Mouse (Mus musculus) midbrain, embryonic 12.5 days (tissue): ENCODE measurements around the gene Shmt2. TPM values are rescaled to one million over a fixed set of nuclear protein-coding genes. Genes with fewer than 3 reads are reported as not detected.

Experiments
- ATAC-seq: fragments of 200-750 bp; cut with Nextera tagmentation; 2 replicates; pipeline ENCODE4 v1.8.0; 2017; ENCODE audit warnings: low read depth, moderate TSS enrichment, moderate library complexity; ENCODE audit not compliant: low FRiP score
- H3K27ac ChIP-seq: fragments of 300-500 bp; sonication (generic); replicated peaks from 2 replicates; pipeline ENCODE4 v1.5.1; 2016; ENCODE audit warnings: mild to moderate bottlenecking
- H3K27me3 ChIP-seq: fragments of 300-500 bp; sonication (generic); 2 replicates; pipeline ENCODE4 v1.6.1; 2016; ENCODE audit warnings: mild to moderate bottlenecking
- H3K36me3 ChIP-seq: fragments of 300-500 bp; sonication (generic); 2 replicates; pipeline ENCODE4 v1.6.1; 2016
- H3K4me1 ChIP-seq: fragments of 300-500 bp; sonication (generic); 2 replicates; pipeline ENCODE4 v1.6.1; 2016
- H3K4me2 ChIP-seq: fragments of 300-500 bp; sonication (generic); replicated peaks from 2 replicates; pipeline ENCODE4 v1.6.1; 2016; ENCODE audit warnings: mild to moderate bottlenecking, moderate library complexity
- H3K4me3 ChIP-seq: fragments of 300-500 bp; sonication (generic); 2 replicates; pipeline ENCODE4 v1.5.1; 2016; ENCODE audit warnings: mild to moderate bottlenecking
- H3K9ac ChIP-seq: fragments of 300-500 bp; sonication (generic); replicated peaks from 2 replicates; pipeline ENCODE4 v1.6.1; 2016; ENCODE audit warnings: mild to moderate bottlenecking, moderate library complexity
- H3K9me3 ChIP-seq: fragments of 300-500 bp; sonication (generic); 2 replicates; pipeline ENCODE4 v1.6.1; 2016; ENCODE audit warnings: mild to moderate bottlenecking
- WGBS: fragments of 180-500 bp; shearing (Covaris S2); methylation state at CpG from one replicate; pipeline ENCODE4 v1.1.7; 2016; 5-methylcytosine and 5-hydroxymethylcytosine counted together
- polyA plus RNA-seq: library from polyadenylated mRNA; unstranded; fragments of >200 nt; fragmentation: Nextera tagmentation; extraction: Ambion mirVana; gene quantifications from 2 replicates; pipeline ENCODE4 v1.2.1, GENCODE M21; 2016

The Shmt2 gene
- polyA plus RNA-seq, 1 experiment from 2014 or later = 77.8 TPM

DNA sequence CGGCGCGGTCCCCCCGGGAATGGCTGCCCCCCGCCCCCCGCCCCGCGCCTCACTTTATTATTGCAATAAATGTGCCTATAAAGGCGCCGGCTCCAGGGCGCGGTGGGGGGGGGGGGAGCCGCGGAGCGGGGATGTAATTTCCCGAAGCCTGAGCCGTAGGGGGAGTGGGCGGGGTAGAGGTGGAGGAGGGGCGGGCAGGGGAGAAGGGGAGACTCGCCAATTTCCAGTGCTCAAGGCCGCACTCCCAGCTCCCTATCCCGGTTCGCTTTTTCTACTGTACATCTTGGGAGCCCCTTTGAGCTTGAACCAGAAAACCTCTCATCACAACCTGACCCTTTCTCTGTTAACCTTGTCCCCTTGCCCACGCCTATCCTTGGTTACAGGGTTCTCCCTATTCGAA is 8.7 kb upstream of the Shmt2 start:
- 0 out of 2 replicates have a peak, but pooled peaks have one; percentile 21 for ATAC-seq
- 0% methylated on average over 20 of the region's 25 CpGs for WGBS
- H3K4me2 ChIP-seq = peak overlapping the region; percentile 69
- peaks cover 87% of the 10 kb centered on the region for H3K4me1 ChIP-seq
- H3K9ac ChIP-seq = peak overlapping the region; percentile 46; the same call in 1 of the 2 replicates
- peak overlapping the region; percentile 69 for H3K27ac ChIP-seq
- peaks cover 100% of the 10 kb centered on the region for H3K27me3 ChIP-seq
- H3K36me3 ChIP-seq = no peaks in the 10 kb centered on the region
- H3K4me3 ChIP-seq = peak overlapping the region; percentile 52
- H3K9me3 ChIP-seq = no peaks in the 10 kb centered on the region

DNA sequence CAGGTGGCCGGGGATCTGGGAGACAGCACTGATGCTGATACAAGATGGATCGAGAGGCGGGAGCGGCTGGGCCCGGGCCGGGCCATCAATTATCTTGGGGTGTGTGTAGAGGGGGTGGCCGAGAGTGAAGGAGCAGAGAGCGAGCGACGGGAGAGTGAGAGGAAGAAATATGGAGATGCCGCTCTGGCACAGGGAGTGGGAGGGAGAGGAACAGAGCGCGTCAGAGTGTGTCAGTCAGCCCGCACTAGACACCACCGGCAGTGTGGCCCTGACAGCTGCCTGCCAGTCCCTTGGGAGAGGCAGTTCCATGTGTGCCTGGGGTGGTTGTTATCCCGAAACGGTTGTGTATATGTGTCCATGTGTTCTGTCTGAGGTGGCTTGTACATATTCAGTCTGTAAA is 5.2 kb upstream of the Shmt2 start:
- WGBS = 2% methylated on average over 17 of the region's 17 CpGs
- ATAC-seq = peak; percentile 20; the same call in 1 of the 2 replicates
- H3K4me3 ChIP-seq = peak overlapping the region; percentile 22

GRCm38 (mm10) chr10:127526681-127527080 is 4.4 kb upstream of the Shmt2 start:
- Histone ChIP-seq H3K9me3 (no peaks in the 10 kb centered on the region), H3K36me3 (no peaks in the 10 kb centered on the region), H3K4me3 (peak overlapping the region; percentile 22), H3K4me2 (peak overlapping the region; percentile 69), H3K27me3 (peaks cover 90% of the 10 kb centered on the region), H3K27ac (peak overlapping the region; percentile 66), H3K4me1 (peaks cover 76% of the 10 kb centered on the region), H3K9ac (no peak overlapping the region; the same call in 1 of the 2 replicates)
- under 1% methylated on average over 26 of the region's 26 CpGs for WGBS
- ATAC-seq = peak; percentile 10; the same call in 1 of the 2 replicates

More for the DNA sequence above, 5.2 kb upstream of the Shmt2 start:
- Histone ChIP-seq H3K4me2 (peak overlapping the region; percentile 69), H3K27me3 (peaks cover 98% of the 10 kb centered on the region), H3K36me3 (no peaks in the 10 kb centered on the region), H3K9me3 (no peaks in the 10 kb centered on the region), H3K9ac (no peak overlapping the region), H3K4me1 (peaks cover 80% of the 10 kb centered on the region), H3K27ac (peak overlapping the region; percentile 66)

GRCm38 (mm10) chr10:127526048-127526447 is 3.8 kb upstream of the Shmt2 start:
- H3K27me3 ChIP-seq = peaks cover 84% of the 10 kb centered on the region
- peaks cover 77% of the 10 kb centered on the region for H3K4me1 ChIP-seq
- ATAC-seq = no peak
- peak overlapping the region; percentile 69 for H3K4me2 ChIP-seq
- H3K36me3 ChIP-seq = no peaks in the 10 kb centered on the region
- H3K27ac ChIP-seq = no peak overlapping the region
- H3K9me3 ChIP-seq = no peaks in the 10 kb centered on the region
- no peak overlapping the region for H3K9ac ChIP-seq
- WGBS = 1% methylated on average over 26 of the region's 26 CpGs
- peak overlapping the region; percentile 22 for H3K4me3 ChIP-seq

DNA sequence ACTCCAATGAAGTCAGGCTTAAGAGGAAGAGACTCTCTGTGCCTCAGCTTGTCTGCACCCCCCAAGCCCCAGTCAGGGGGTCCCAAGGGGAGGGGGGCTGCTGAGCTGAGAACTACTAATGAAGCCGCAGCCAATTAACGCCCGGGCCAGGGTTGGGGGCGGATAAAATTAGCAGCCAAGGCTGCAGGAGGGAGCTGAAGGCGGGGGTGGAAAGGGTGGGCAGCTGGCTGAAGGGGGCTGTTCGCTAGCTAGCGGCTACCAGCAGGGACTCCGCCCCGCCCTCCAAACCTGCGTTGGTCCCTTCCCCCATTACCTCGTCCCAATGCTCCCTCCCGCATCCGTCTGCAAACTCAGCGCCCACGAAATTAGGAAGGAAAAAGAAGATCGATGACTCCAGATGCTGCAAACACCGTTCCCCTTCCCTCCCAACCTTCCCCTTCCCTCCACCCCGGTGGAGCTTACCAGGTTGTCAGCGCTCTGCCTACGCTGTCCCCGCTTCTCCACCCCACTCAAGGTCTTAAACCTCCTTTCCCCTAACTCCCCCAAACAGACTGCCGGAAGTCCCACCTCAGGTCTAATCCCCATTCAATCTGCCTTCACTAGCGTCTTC is 2.5 kb upstream of the Shmt2 start:
- peaks cover 69% of the 10 kb centered on the region for H3K4me1 ChIP-seq
- WGBS = 1% methylated on average over 23 of the region's 23 CpGs
- H3K27ac ChIP-seq = peak overlapping the region; percentile 43; the same call in 1 of the 2 replicates
- ATAC-seq = no peak
- H3K4me3 ChIP-seq = no peak overlapping the region
- H3K36me3 ChIP-seq = 0 out of 2 replicates have a peak, but pooled peaks cover 5% of the 10 kb centered on the region
- 0 out of 2 replicates have a peak, but pooled peaks cover 3% of the 10 kb centered on the region for H3K9me3 ChIP-seq
- peaks cover 80% of the 10 kb centered on the region for H3K27me3 ChIP-seq
- no peak overlapping the region for H3K9ac ChIP-seq
- peak overlapping the region; percentile 23 for H3K4me2 ChIP-seq

GRCm38 (mm10) chr10:127521611-127522080 is 598 bp downstream of the Shmt2 start:
- WGBS = 12% methylated on average over 12 of the region's 12 CpGs
- ATAC-seq = no peak
- no peak overlapping the region for H3K27ac ChIP-seq

DNA sequence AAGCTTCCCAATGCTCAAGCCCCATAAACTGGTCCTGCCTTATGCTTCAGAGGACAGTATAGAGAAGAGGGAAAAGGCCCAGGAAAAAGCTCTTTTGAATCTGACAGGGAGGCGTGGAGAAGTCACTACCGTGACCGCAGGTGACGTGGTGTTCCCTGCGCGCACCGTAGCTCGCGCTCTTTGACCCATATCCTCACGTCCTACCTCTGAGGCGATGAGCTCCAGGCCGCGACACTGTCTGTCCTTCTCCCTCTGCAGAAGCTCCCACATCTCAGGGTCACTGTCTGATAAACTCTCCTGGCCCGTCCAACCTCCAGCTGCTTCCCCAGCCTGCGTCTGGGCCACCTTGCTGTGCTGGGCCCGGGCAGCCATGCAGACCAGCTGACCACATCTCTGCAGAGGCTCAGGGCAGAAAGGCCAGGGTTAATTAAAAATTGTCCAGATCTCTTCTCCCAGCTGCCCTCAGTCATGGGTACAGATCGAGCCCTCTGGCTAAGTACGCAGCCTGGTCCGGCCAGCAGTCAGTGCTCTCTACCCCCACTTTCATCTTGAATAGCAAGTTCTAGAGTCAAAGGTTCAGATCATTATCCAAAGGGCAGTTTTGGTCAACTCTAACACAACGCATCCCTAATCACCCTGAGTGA is 1.4 kb downstream of the Shmt2 start:
- ATAC-seq = no peak
- H3K4me2 ChIP-seq = peak overlapping the region; percentile 78

More at GRCm38 (mm10) chr10:127521611-127522080, 598 bp downstream of the Shmt2 start:
- H3K36me3 ChIP-seq = peaks cover 25% of the 10 kb centered on the region
- H3K4me2 ChIP-seq = peak overlapping the region; percentile 78
- peak overlapping the region; percentile 59 for H3K9ac ChIP-seq
- peaks cover 75% of the 10 kb centered on the region for H3K27me3 ChIP-seq
- peaks cover 51% of the 10 kb centered on the region for H3K4me1 ChIP-seq
- peak overlapping the region; percentile 54 for H3K4me3 ChIP-seq
- H3K9me3 ChIP-seq = 0 out of 2 replicates have a peak, but pooled peaks cover 3% of the 10 kb centered on the region

GRCm38 (mm10) chr10:127519903-127520713 is 2.1 kb downstream of the Shmt2 start:
- Histone ChIP-seq H3K27ac (no peak overlapping the region), H3K9ac (no peak overlapping the region), H3K4me3 (no peak overlapping the region), H3K27me3 (peaks cover 75% of the 10 kb centered on the region), H3K36me3 (peaks cover 25% of the 10 kb centered on the region), H3K9me3 (0 out of 2 replicates have a peak, but pooled peaks cover 3% of the 10 kb centered on the region), H3K4me2 (0 out of 2 replicates have a peak overlapping the region, but pooled peaks have one; percentile 78), H3K4me1 (peaks cover 51% of the 10 kb centered on the region)
- no peak for ATAC-seq
- WGBS = 91% methylated on average over 37 of the region's 37 CpGs

More for the DNA sequence above, 1.4 kb downstream of the Shmt2 start:
- Histone ChIP-seq H3K9ac (peak overlapping the region; percentile 59; the same call in 1 of the 2 replicates), H3K4me1 (peaks cover 51% of the 10 kb centered on the region), H3K9me3 (0 out of 2 replicates have a peak, but pooled peaks cover 3% of the 10 kb centered on the region), H3K36me3 (peaks cover 25% of the 10 kb centered on the region), H3K4me3 (peak overlapping the region; percentile 54), H3K27me3 (peaks cover 75% of the 10 kb centered on the region), H3K27ac (0 out of 2 replicates have a peak overlapping the region, but pooled peaks have one; percentile 35)
- 84% methylated on average over 20 of the region's 20 CpGs for WGBS

GRCm38 (mm10) chr10:127519041-127519701 is 3.1 kb downstream of the Shmt2 start:
- ATAC-seq = no peak
- Histone ChIP-seq H3K9me3 (0 out of 2 replicates have a peak, but pooled peaks cover 3% of the 10 kb centered on the region), H3K9ac (no peak overlapping the region), H3K36me3 (peaks cover 25% of the 10 kb centered on the region), H3K4me3 (no peak overlapping the region), H3K27me3 (peaks cover 75% of the 10 kb centered on the region), H3K4me2 (no peak overlapping the region), H3K4me1 (peaks cover 51% of the 10 kb centered on the region), H3K27ac (no peak overlapping the region)
- WGBS = 95% methylated on average over 26 of the region's 26 CpGs

- H3K4me1 ChIP-seq = peaks cover 61% of the 10 kb centered on the region
- no peak overlapping the region for H3K9ac ChIP-seq
- 0 out of 2 replicates have a peak, but pooled peaks cover 3% of the 10 kb centered on the region for H3K9me3 ChIP-seq
- 92% methylated on average over 22 of the region's 22 CpGs for WGBS
- peaks cover 25% of the 10 kb centered on the region for H3K36me3 ChIP-seq
- H3K27me3 ChIP-seq = peaks cover 74% of the 10 kb centered on the region
- H3K4me2 ChIP-seq = no peak overlapping the region
- H3K4me3 ChIP-seq = no peak overlapping the region
- no peak overlapping the region for H3K27ac ChIP-seq
- no peak for ATAC-seq
Observed at GRCm38 (mm10) chr10:127517941-127518340, 4.3 kb downstream of the Shmt2 start.
